Mouse (Mus musculus): ENCODE data around the gene Opn3. TPM values are rescaled to one million over a fixed set of nuclear protein-coding genes. Genes with fewer than 3 reads are reported as not detected.

Gene Opn3
- total RNA-seq, 2 experiments from 2014 or later, result not detected

DNA sequence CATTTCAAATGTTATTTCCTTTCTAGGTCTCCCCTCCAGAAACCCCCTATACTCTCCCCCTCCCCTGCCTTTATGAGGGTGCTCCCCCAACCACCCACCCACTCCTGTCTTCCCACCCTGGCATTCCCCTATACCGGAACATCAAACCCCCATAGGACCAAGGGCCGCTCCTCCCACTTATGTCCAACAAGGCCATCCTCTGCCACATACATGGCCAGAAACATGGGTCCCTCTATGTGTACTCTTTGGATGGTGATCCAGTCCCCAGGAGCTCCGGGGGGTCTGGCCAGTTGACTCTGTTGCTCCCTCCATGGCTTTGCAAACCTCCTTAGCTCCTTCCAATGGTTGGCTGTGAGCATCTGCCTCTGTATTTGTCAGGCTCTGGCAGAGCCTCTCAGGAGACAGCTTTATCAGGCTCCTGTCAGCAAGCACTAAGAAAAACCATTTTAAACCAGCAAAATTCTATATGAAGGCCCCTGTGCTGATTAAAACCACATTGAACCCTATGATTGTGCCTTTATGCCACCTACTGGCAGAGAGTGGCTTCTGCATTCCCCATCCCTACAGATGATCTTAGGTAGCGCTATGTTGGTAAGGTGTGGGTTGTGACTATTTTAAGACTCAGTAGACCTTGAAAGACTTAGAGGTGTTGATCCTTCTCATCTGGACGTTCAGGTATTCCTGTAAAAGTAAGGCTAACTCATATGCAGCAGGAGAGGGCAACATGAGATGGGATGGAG is 23.7 kb downstream of the Opn3 start:
- ATAC-seq (replicated peaks; ENCODE audit: low FRiP score, poor library complexity, severe bottlenecking), result no peak

DNA sequence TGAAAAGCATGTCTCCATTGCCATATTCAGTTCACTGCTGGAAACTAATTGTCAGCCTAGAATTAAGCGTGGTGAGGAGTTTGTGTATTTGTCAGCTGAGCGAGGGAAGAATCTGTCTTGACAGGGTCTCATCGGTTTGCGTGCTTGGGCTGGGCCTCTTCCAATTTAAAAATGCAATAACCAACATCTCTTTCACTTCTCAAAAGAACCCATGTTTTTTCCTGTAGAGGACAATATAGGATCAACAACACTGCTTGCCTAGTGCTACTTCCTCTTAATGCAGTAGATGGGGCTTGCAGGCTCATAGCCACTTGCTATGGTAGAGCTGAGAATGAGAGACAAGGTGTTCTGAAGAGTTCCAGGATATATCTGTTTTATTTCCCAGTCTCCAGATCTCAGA is 32.7 kb downstream of the Opn3 start:
- no peak for ATAC-seq (replicated peaks; ENCODE audit: low FRiP score, poor library complexity, severe bottlenecking)

DNA sequence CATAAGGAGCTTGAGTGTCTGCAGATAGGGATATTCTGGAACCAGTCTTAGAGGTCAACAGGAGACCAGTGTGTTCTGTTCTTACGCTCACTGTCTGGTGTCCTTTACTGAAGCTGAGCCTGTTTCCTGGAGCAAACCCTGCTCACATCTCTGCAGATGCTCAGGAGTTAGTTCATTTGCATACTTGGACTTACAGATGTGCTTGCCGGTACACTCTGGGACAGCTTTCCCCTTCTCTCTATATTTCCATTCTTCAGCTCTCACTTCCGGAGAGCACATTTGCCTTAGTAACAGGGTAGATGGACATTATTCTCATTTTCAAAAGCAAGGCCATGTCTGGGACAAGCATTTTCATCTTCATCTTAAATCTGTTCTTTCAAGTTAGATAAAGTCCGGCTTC is 44.0 kb downstream of the Opn3 start:
- ATAC-seq (replicated peaks; ENCODE audit: low FRiP score, poor library complexity, severe bottlenecking), result no peak

DNA sequence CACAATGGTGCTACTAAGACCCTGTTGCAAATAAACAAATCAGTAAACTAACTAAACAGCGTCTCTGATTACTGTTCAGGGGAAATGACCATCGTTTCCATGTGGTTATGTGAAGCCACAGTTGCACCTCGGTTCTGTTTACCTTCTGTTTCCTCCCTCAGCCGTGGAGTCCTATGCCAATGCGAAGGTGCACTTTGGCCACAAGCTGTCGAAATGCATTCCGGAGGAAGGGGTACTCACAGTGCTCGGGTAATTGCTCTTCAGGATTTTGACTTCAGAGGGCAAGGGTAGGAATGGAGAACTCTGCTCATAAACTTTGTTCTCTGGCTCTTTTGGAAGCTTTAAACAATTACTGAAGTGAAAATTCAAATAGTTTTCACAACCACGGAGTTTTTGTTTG is 45.6 kb downstream of the Opn3 start:
- no peak for ATAC-seq (replicated peaks; ENCODE audit: low FRiP score, poor library complexity, severe bottlenecking)

DNA sequence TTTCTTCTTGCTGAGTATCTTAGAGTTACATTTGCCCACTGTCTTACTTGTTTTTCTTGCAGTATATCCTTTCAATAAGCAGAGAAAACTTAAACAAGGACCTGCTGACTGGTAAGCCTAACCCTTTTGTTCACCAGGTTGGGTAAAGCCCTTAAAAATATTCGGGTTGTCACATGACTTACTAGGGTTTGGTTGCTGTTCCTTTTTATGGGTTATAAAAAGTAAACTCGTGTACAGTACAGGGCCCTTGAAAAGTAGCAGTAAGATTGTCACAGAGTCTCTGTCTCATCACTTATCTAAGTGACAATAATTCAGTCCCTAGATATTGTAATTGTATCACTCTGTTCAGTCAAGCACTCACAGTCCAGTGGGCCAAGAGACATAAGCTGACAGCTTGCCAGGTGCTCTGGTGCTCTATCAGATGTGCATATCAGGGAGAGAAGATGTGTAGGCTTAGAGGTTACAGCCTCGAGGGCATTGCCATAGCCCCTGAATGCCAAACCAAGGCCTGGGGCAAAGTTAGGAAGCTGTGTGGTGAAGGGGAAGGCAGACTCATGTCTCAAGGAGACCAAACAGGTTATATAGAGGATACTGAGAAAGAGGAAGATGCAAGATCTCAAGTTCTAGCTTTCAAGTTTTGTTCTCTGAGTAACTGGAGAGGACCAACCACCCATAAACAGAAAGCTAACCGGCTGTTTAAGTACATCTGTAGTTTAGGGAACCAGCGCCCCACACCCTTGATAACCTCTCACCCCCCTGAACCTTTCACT is 48.9 kb downstream of the Opn3 start:
- ATAC-seq (replicated peaks; ENCODE audit: low FRiP score, poor library complexity, severe bottlenecking), result no peak

DNA sequence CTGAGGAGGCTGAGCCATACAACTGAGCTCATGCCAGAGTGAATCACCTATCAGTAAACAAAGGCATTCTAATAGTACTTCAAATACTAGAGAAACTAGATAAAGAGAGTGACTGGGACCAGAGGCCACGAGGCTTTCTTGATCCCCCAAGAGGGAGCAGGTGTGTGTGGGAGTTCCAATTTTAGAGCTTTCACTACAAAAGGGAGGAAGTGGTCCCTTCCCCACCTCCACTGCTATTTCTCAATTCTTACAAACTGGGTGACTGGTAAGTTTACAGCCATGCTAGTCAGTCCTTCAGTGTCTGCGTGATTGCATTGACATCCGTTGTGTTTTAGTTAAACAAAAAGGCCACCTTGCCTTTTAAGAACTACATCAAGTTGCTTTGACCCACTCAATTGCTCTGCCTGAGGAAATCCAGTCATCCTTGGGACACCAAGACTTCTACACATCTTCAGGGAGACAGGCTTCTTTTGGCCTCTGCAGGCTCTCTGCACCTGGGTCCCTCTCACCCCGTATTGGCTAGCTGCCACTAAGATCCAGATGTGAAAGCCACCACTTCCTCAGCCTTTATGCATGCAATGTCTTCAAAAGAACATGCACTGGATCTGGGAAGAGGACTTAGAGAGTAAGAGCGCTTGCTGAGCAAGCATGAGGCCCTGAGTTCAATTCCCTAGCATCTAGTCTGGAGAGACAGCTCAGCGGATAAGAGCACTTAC is 52.0 kb downstream of the Opn3 start:
- no peak for ATAC-seq (replicated peaks; ENCODE audit: low FRiP score, poor library complexity, severe bottlenecking)

DNA sequence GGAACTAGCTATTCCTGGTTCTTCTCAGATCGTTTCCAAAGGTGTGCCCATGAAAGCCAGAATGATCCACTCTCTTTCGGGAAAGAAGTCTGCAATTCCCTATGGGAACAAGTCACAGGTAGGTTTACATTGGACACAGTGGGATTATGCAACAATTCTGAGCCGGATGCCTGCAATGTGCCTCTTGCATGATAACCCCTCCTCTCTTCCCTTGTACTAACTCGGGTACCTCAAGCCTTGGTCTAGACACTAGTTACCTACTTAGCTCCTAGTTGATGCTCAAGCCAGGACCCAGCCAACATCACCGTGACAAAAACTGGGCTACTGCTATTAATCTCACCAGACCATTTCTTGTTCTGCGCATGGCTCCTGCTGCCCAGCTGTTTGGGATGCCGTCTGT is 53.5 kb downstream of the Opn3 start:
- no peak for ATAC-seq (replicated peaks; ENCODE audit: low FRiP score, poor library complexity, severe bottlenecking)

DNA sequence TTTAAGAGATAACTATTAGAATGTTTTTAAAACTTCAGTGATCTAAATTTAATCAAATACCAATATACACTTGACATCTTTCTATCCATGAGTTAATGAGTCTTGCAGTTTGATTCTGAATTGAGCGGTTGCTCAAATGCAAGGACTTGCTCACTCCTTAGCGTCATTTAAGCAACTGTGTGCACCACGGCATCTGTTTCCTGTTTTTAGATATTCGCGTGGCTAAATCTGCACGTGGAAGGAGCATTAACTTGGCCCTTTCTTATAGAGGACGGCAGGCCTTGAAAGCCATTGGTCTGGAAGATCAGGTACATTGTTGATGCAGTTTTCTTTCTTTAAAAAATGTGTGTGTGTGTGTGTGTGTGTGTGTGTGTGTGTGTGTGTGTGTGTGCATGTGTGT is 54.9 kb downstream of the Opn3 start:
- ATAC-seq (replicated peaks; ENCODE audit: low FRiP score, poor library complexity, severe bottlenecking), result no peak

DNA sequence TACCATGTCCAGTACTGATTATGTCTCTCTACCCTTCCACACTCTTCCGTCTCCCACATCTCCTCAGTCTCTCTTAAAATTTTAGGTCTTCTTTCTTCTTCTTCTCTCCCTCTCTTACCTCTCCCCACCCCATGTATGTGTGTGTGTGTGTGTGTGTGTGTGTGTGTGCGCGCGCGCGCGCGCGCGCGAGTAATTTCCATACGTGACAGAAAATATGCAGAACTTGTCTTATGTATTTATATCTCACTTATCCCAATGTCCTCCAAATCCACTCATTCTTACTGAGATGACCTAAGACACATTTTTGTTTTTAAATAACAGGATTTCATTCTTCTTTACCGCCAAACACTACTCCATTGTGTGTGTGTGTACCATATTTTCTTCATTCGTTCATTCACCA is 60.1 kb downstream of the Opn3 start:
- ATAC-seq (replicated peaks; ENCODE audit: low FRiP score, poor library complexity, severe bottlenecking), result no peak

DNA sequence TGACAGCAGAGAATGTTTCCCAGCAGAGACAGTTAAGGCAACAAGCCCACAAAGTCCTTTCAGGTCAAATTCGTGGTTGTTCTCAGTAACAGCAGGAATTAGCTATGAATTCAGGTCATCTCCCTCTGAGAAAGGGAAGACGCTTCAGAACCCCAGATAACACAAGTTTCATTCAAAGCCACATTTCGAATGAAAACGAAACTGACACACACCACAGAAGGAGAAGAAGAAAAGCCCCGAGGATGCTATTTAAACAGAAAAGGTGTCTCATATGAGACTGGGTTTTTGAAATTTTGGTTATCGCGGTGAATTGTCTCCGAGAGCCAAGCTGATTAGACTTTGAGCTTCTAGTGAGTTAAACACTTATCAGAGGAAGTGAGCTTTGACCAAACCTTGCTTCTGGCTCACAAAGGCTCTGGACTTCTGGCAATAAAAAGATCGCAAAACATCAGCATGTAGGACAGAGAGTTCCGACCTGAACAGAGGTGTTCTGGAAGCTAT is 60.8 kb downstream of the Opn3 start:
- no peak for ATAC-seq (replicated peaks; ENCODE audit: low FRiP score, poor library complexity, severe bottlenecking)

DNA sequence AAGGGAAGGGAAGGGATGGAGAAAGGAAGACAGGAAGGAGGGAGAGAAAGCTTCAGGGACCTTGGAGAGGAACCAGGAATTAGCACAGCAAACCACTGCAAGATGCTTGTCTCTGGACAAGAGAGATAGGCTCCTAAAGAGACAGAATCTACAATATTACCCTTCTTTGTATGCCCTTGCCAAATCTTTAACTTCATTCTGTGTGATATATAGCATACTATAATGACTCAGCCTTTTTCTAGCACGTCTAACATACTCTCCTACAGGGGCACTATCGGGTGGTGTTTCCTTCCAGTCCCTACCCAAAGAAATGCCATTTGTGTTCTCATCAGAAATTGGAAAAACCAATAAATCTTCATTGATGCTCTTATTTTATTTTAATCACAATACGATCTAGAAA is 61.5 kb downstream of the Opn3 start:
- ATAC-seq (replicated peaks; ENCODE audit: low FRiP score, poor library complexity, severe bottlenecking), result no peak

DNA sequence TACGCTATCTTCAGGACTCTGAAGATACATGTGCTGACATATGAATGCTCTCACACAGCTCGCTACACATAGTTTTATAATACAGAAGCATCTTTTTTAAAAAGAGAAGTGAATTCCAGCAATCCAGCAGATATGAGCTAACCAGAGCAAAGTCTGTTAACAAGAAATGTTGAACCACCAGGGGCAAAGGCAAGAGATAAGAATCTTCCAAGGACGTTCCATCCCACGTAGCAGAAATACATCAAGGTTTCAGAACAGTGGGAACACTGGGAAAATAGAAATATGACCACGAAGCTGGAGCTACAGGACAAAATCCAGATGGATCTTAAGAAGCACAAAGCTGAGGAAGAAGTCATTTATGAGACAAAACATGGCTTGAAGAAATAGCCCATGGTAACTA is 62.2 kb downstream of the Opn3 start:
- no peak for ATAC-seq (replicated peaks; ENCODE audit: low FRiP score, poor library complexity, severe bottlenecking)

DNA sequence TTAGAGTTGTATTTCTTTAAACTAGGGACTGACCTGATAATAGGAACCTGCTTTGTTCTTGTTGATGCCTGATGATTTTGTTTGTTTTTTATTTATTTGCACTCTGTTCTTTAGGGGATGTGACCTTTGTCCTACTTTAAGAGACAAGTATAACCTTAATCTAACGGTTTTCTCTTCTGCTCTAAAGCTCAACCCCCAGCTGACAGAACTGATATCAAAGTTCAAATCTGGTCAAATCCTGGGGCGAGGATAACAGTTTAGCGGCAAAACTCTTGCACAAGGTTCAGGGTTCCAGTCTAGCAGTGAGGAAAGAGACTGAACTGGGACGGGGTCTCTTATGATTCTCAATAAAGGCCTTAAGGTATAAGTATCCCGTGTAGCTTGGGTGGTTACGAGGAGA is 63.3 kb downstream of the Opn3 start:
- no peak for ATAC-seq (replicated peaks; ENCODE audit: low FRiP score, poor library complexity, severe bottlenecking)

DNA sequence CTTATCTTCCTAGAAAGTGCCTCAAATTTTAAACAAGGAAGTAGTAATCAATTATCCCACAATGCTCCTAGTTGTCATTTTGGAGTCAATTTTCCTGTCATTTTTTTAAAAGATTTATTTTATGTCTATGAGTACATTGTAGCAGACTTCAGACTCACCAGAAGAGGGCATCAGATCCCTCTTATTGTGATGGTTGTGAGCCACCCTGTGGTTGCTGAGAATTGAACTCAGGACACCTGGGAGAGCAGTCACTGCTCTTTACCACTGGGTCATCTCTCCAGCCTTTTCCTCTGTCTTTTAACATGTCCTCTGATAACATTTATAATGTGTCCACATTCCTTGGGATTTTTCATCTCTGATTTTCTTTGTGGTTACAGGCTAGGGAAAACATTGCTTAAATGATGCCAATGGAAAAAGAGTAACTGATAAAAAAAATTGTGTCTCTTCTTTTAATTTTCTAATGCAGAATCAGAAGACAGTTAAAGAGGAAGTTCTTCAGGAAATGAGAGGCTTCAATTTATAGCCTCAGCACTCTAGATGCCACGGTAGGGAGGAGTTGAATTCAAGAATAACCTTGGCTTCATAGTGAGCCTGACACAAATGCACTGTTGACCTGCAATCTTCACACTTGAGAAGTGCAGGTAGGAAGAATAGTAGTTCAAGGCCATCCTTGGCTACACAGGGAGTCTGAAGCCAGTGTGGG is 66.4 kb downstream of the Opn3 start:
- ATAC-seq (replicated peaks; ENCODE audit: low FRiP score, poor library complexity, severe bottlenecking), result peak; percentile 55

DNA sequence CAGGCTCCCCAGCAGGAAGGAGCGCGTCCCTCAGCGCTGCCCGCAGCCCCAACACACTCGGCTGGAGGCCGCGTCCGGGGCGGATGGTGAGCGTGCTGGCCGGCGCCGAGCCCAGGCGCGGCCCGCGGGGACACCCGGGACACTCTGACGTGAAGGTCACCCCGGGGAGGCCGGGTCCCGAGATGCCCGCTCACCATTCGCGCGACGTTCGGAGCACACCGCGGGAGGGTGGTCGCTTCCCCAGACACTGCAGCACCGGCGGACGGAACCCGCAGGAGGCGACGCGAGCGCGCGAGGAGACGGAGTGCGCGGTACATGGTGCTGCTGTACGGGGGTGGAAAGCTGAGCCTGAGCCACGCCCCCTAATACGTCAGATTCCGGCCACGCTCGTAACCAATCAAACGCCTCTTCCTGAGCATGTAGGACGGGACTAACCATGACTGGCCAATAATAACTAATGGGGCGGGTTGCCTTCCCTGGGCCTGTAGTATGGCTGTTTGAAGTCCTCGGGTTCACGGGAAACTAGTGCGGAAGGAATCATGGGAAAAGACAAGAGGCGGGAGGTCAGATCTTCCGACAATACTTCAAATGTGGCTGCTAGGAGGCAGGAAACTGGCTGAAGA is 67.2 kb downstream of the Opn3 start, which contains the start of gene Fh1:
TSS of gene Fh1 (minus strand) at position 379 of the 623 bp plus-strand sequence.
- peak; percentile 99 for ATAC-seq (replicated peaks; ENCODE audit: low FRiP score, poor library complexity, severe bottlenecking)

DNA sequence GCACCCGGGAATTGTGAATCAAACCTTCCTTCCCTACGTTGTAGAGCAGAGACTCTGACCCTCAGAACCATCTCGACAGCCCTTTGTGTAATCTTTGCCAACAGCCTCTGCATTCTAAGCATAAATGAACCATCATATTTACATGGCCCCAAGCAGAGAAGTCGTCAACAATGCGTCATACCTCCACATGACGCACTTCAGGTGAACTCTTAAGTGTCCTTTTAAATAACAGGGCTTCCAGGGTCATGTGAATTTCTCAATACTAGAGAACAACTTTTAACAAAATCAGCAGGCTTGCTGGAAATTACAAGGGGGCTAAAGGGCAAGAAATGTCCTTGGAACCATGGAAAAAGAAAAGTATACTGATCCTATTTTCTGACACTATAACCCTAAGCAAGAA is 68.9 kb downstream of the Opn3 start:
- no peak for ATAC-seq (replicated peaks; ENCODE audit: low FRiP score, poor library complexity, severe bottlenecking)

DNA sequence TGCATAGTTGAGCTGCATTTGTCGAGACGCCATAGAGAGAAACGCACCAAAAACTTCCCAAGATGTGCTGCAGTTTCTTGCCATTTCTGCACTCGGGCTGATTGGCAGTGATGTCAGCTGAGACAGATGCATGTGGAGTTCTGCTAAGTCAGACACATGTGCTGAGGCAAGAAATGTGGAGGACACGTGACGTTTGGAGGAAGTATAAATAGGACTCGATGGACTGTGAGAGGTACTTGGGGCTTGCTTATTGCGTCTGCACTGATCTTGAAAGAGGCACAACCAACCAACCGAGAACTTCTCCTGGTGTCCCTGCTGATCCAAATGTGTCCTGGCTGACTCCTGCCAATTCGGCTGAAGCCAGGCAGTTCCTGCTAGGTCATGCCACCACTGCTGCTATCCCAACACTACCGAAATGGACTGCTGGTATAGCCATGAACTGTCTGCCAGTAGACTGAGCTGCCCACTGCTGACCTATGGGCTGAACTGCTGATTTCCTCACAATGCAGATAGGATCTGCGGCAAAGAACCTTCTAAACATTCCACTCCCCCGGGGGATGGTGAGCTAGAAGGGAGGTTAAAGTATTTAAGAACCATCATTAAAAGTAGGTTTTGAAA is 72.7 kb downstream of the Opn3 start, which contains the start of gene Kmo:
TSS of gene Kmo (plus strand) at position 568 of the 618 bp plus-strand sequence.
- ATAC-seq (replicated peaks; ENCODE audit: low FRiP score, poor library complexity, severe bottlenecking), result no peak

DNA sequence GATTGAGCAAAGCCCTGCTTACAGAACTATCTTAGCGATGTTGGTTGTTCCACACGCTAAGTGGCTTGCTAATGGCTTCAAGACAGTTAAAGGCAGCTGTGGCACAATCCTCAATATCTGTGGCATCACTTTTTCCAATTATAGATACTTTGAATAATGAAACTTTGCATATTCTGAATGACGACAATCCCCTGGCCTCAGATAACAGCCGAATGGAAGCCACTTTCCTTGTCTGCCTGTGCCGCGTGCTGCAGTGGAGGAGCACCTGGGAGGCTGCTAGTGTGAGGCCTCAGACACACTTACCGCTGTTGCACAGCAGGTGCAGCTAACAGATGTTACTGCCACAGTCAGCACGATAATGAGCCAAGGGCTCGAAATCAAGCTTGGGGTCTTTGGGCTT is 77.6 kb downstream of the Opn3 start:
- ATAC-seq (replicated peaks; ENCODE audit: low FRiP score, poor library complexity, severe bottlenecking), result no peak

Data from erythroid progenitor cell, adult 5-6 weeks (primary cell).